Mouse (Mus musculus) heart, postnatal 4 days (tissue): Measurements from ENCODE around the gene Csnk2b. TPM values are rescaled to one million over a fixed set of nuclear protein-coding genes. Genes with fewer than 3 reads are reported as not detected.

ENCODE experiments used
- DNase-seq: peaks from one replicate; pipeline ENCODE4 v3.0.0; 2021
- total RNA-seq, 2 experiments: library from RNA; stranded (reverse); gene quantifications; 2 replicates each; pipeline ENCODE4 v1.2.3; 2021

Gene Csnk2b
- 100 to 1,000 TPM; 189 to 196 TPM for total RNA-seq

- peak; percentile 55 for DNase-seq
Observed at GRCm38 (mm10) chr17:35121871-35122303, at the start of gene Csnk2b. Gene Csnk2b, minus strand, starts transcription at chr17:35122053.

- no peak for DNase-seq
Observed at GRCm38 (mm10) chr17:35168541-35169207, 46.8 kb upstream of the Csnk2b start.

GRCm38 (mm10) chr17:35167794-35168193 lies 45.9 kb upstream of the Csnk2b start:
- DNase-seq: no peak

- DNase-seq: peak; percentile 61
Observed at GRCm38 (mm10) chr17:35166352-35167035, 44.6 kb upstream of the Csnk2b start.

GRCm38 (mm10) chr17:35165451-35166155 lies 43.8 kb upstream of the Csnk2b start:
- DNase-seq: no peak

GRCm38 (mm10) chr17:35164568-35165450 lies 43.0 kb upstream of the Csnk2b start, which contains the start of gene Prrc2a:
Gene Prrc2a, minus strand, starts transcription at chr17:35164897.
- peak; percentile 98 for DNase-seq

- DNase-seq: no peak
Observed at GRCm38 (mm10) chr17:35164218-35164567, 42.3 kb upstream of the Csnk2b start.

- no peak for DNase-seq
Observed at GRCm38 (mm10) chr17:35163326-35164081, 41.7 kb upstream of the Csnk2b start.

- peak; percentile 54 for DNase-seq
Observed at GRCm38 (mm10) chr17:35162730-35163129, 40.9 kb upstream of the Csnk2b start.

- DNase-seq: no peak
Observed at GRCm38 (mm10) chr17:35162121-35162520, 40.3 kb upstream of the Csnk2b start.

GRCm38 (mm10) chr17:35161421-35161820 lies 39.6 kb upstream of the Csnk2b start:
- DNase-seq: no peak

- DNase-seq: no peak
Observed at GRCm38 (mm10) chr17:35159638-35160037, 37.8 kb upstream of the Csnk2b start.

- DNase-seq: no peak
Observed at GRCm38 (mm10) chr17:35158850-35159593, 37.2 kb upstream of the Csnk2b start.

GRCm38 (mm10) chr17:35157661-35158175 lies 35.9 kb upstream of the Csnk2b start:
- DNase-seq: no peak

- no peak for DNase-seq
Observed at GRCm38 (mm10) chr17:35157254-35157653, 35.4 kb upstream of the Csnk2b start.

- no peak for DNase-seq
Observed at GRCm38 (mm10) chr17:35156461-35157200, 34.8 kb upstream of the Csnk2b start.

- no peak for DNase-seq
Observed at GRCm38 (mm10) chr17:35155451-35155850, 33.6 kb upstream of the Csnk2b start.

GRCm38 (mm10) chr17:35154616-35155015 lies 32.8 kb upstream of the Csnk2b start:
- no peak for DNase-seq

- DNase-seq: no peak
Observed at GRCm38 (mm10) chr17:35153931-35154330, 32.1 kb upstream of the Csnk2b start.

- no peak for DNase-seq
Observed at GRCm38 (mm10) chr17:35153077-35153476, 31.2 kb upstream of the Csnk2b start.
